In the genomic region with DNA sequence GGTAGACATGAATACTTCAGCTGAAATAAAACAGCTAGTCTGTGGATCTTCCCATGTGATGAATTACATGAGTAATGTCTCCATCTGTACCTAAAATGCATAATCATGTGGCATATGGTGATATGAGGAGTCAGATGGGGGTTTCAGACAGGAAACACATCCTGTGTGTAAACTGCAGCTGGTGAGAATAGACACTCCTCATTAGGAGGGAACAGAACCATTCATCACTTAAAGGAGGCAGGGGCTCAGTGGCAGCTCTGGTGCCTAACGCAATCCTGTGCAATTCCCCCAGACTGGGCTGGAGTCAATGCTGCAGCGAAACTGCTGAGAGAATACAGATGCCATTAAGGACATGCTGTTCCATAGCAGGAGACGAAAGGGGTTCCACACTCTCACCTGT, we compare ENCODE assay signal across 10 mouse cellular contexts.
DNase-seq lines count a peak whose midpoint lies in the region; ATAC-seq and TF ChIP-seq lines count a peak whose summit lies in the region.
"Had no signal": no experiment of that assay in that cellular context is flagged by ENCODE, and none has a peak within 500 bp of the region (broad histone marks: within the 10 kb centered on the region; RNA-seq: fewer than 3 reads in every experiment).

No protein-coding gene starts in this region.

- H3K4me2 ChIP-seq in hindbrain, embryonic 11.5 days (replicated peaks; ENCODE audit: low read depth, low read length), result no peak overlapping the region
- no peak overlapping the region for H3K4me2 ChIP-seq in CH12.LX (ENCODE audit: insufficient read depth, low read depth, poor library complexity, severe bottlenecking)
- H3K4me2 ChIP-seq in hindbrain, embryonic 15.5 days, result no peak overlapping the region
- no peak overlapping the region for H3K4me2 ChIP-seq in midbrain, embryonic 15.5 days
- H3K4me2 ChIP-seq: heart, embryonic 11.5 days had no signal

- no peak for TF ChIP-seq POLR2A in CH12.LX (IDR thresholded peaks at IDR 0.05; ENCODE audit: low read depth, low read length)
- no peak for TF ChIP-seq POLR2A in thymus, adult 2 months (IDR thresholded peaks at IDR 0.05; ENCODE audit: control insufficient read depth, extremely low read depth, insufficient read depth, low read length, poor library complexity)

- H3K9ac ChIP-seq in hindbrain, embryonic 11.5 days (ENCODE audit: low read depth, low read length), result no peak overlapping the region
- H3K9ac ChIP-seq in CH12.LX (ENCODE audit: insufficient read depth, low read depth), result no peak overlapping the region
- no peak overlapping the region for H3K9ac ChIP-seq in hindbrain, embryonic 15.5 days
- no peak overlapping the region for H3K9ac ChIP-seq in midbrain, embryonic 15.5 days

- H3K9me3 ChIP-seq in hindbrain, embryonic 11.5 days (ENCODE audit: control insufficient read depth, low read length), result no peaks in the 10 kb centered on the region
- H3K9me3 ChIP-seq in hindbrain, embryonic 10.5 days, result no peaks in the 10 kb centered on the region
- no peaks in the 10 kb centered on the region for H3K9me3 ChIP-seq in CH12.LX (replicated peaks; ENCODE audit: low read length)
- no peaks in the 10 kb centered on the region for H3K9me3 ChIP-seq in hindbrain, embryonic 15.5 days
- no peaks in the 10 kb centered on the region for H3K9me3 ChIP-seq in midbrain, embryonic 15.5 days

- WGBS in hindbrain, embryonic 11.5 days, result 57% methylated on average over 3 of the region's 3 CpGs
- 84% methylated on average over 3 of the region's 3 CpGs for WGBS in hindbrain, embryonic 10.5 days
- WGBS in hindbrain, embryonic 15.5 days, result 53% methylated on average over 3 of the region's 3 CpGs
- WGBS in thymus, adult 2 months, result 79% methylated on average over 3 of the region's 3 CpGs
- WGBS in midbrain, embryonic 15.5 days, result 72% methylated on average over 3 of the region's 3 CpGs

- H3K4me3 ChIP-seq in hindbrain, embryonic 11.5 days (ENCODE audit: low read depth, low read length), result no peak overlapping the region
- H3K4me3 ChIP-seq in hindbrain, embryonic 10.5 days, result no peak overlapping the region
- H3K4me3 ChIP-seq in CH12.LX (replicated peaks in 1 of 3; ENCODE audit: low read depth in 2 of 3, low read length in 2 of 3, poor library complexity in 1 of 3), result no peak overlapping the region
- no peak overlapping the region for H3K4me3 ChIP-seq in hindbrain, embryonic 15.5 days
- H3K4me3 ChIP-seq in thymus, adult 2 months (ENCODE audit: control insufficient read depth, insufficient read depth, low read length), result no peak overlapping the region
- H3K4me3 ChIP-seq in midbrain, embryonic 15.5 days, result no peak overlapping the region

- no peaks in the 10 kb centered on the region for H3K36me3 ChIP-seq in hindbrain, embryonic 11.5 days (ENCODE audit: control insufficient read depth, insufficient read depth, low read length)
- H3K36me3 ChIP-seq in hindbrain, embryonic 10.5 days, result no peaks in the 10 kb centered on the region
- H3K36me3 ChIP-seq in CH12.LX (replicated peaks in 1 of 2; ENCODE audit: control insufficient read depth in 1 of 2, insufficient read depth in 1 of 2, low read length in 1 of 2), result no peaks in the 10 kb centered on the region
- H3K36me3 ChIP-seq in hindbrain, embryonic 15.5 days, result no peaks in the 10 kb centered on the region
- no peaks in the 10 kb centered on the region for H3K36me3 ChIP-seq in thymus, adult 2 months (ENCODE audit: control insufficient read depth, insufficient read depth, low read length)
- no peaks in the 10 kb centered on the region for H3K36me3 ChIP-seq in midbrain, embryonic 15.5 days (replicated peaks)

- no peak for TF ChIP-seq RAD21 in CH12.LX (IDR thresholded peaks at IDR 0.05; ENCODE audit: low read depth, low read length)

- no peak for TF ChIP-seq CTCF in CH12.LX (conservative IDR thresholded peaks at IDR 0.05 in 1 of 2, IDR thresholded peaks at IDR 0.05 in 1 of 2; ENCODE audit: low read depth in 2 of 2, low read length in 2 of 2)
- no peak for TF ChIP-seq CTCF in thymus, adult 2 months (IDR thresholded peaks at IDR 0.05; ENCODE audit: borderline replicate concordance, control insufficient read depth, extremely low read depth, insufficient read depth, low read length, poor library complexity)

- H3K27me3 ChIP-seq in hindbrain, embryonic 11.5 days (ENCODE audit: control insufficient read depth, insufficient read depth, low read length), result no peaks in the 10 kb centered on the region
- H3K27me3 ChIP-seq in hindbrain, embryonic 10.5 days (ENCODE audit: insufficient read depth, poor library complexity, severe bottlenecking), result peaks cover 48% of the 10 kb centered on the region
- H3K27me3 ChIP-seq in CH12.LX (replicated peaks), result no peaks in the 10 kb centered on the region
- no peaks in the 10 kb centered on the region for H3K27me3 ChIP-seq in hindbrain, embryonic 15.5 days
- H3K27me3 ChIP-seq in thymus, adult 2 months (ENCODE audit: control insufficient read depth, insufficient read depth, low read length), result no peaks in the 10 kb centered on the region
- no peaks in the 10 kb centered on the region; the same call in 1 of the 2 replicates for H3K27me3 ChIP-seq in midbrain, embryonic 15.5 days (replicated peaks)

- TF ChIP-seq EP300 in CH12.LX (IDR thresholded peaks at IDR 0.05; ENCODE audit: low read length), result no peak

- dilution Hi-C loops in CH12.LX (cut with MboI; ENCODE audit: extremely low pct_ligation_motif_present, extremely low pct_unique_long_range_greater_than_20kb, low sequenced_read_pairs), result no loop called here

- no peak for DNase-seq in hindbrain, embryonic 11.5 days (ENCODE audit: low spot score)
- DNase-seq in hindbrain, embryonic 10.5 days (ENCODE audit: low spot score), result no peak
- peak; percentile 12 for DNase-seq in CH12.LX (ENCODE audit: extremely low read depth)
- DNase-seq in thymus, adult 2 months, result peak; percentile 18
- no peak for DNase-seq in lung, adult 18-20 months
- DNase-seq: kidney, adult 2 months had no signal

- peak; percentile 53 for ATAC-seq in hindbrain, embryonic 11.5 days (ENCODE audit: low FRiP score)
- peak; percentile 74 for ATAC-seq in hindbrain, embryonic 15.5 days (ENCODE audit: low FRiP score, low read depth)
- no peak for ATAC-seq in midbrain, embryonic 15.5 days (replicated peaks)
- ATAC-seq in granulocyte monocyte progenitor cell, adult 5-6 weeks (replicated peaks; ENCODE audit: poor library complexity, severe bottlenecking), result no peak

- in situ Hi-C loops in CH12.LX (cut with MboI; ENCODE audit: low pct_ligation_motif_present, low pct_unique_long_range_greater_than_20kb, low sequenced_read_pairs), result no loop called here

- H3K4me1 ChIP-seq in hindbrain, embryonic 11.5 days (replicated peaks; ENCODE audit: control insufficient read depth, insufficient read depth, low read length), result no peaks in the 10 kb centered on the region
- H3K4me1 ChIP-seq in hindbrain, embryonic 10.5 days (replicated peaks), result no peaks in the 10 kb centered on the region
- peaks cover 0 to 9% of the 10 kb centered on the region in 2 experiments; a peak in 2 of 4 replicates for H3K4me1 ChIP-seq in CH12.LX (ENCODE audit: control insufficient read depth in 1 of 2, insufficient read depth in 2 of 2)
- no peaks in the 10 kb centered on the region for H3K4me1 ChIP-seq in hindbrain, embryonic 15.5 days (replicated peaks)
- H3K4me1 ChIP-seq in thymus, adult 2 months (replicated peaks; ENCODE audit: control insufficient read depth, insufficient read depth, low read length), result peaks cover 7% of the 10 kb centered on the region
- no peaks in the 10 kb centered on the region for H3K4me1 ChIP-seq in midbrain, embryonic 15.5 days

- no peaks in the 10 kb centered on the region for H3K79me2 ChIP-seq in CH12.LX (replicated peaks; ENCODE audit: control insufficient read depth, extremely low read depth, insufficient read depth, poor library complexity, severe bottlenecking)

- no peak overlapping the region for H3K27ac ChIP-seq in hindbrain, embryonic 11.5 days (ENCODE audit: low read depth, low read length)
- no peak overlapping the region for H3K27ac ChIP-seq in hindbrain, embryonic 10.5 days
- no peak overlapping the region for H3K27ac ChIP-seq in CH12.LX (ENCODE audit: insufficient read depth, low read depth)
- H3K27ac ChIP-seq in hindbrain, embryonic 15.5 days (replicated peaks), result no peak overlapping the region
- H3K27ac ChIP-seq in thymus, adult 2 months (ENCODE audit: control insufficient read depth, insufficient read depth, low read length), result peak overlapping the region; percentile 21; the same call in 1 of the 2 replicates
- H3K27ac ChIP-seq in midbrain, embryonic 15.5 days, result no peak overlapping the region

TF ChIP-seq in CH12.LX, 34 proteins besides CTCF, POLR2A, EP300 and RAD21:
- TF ChIP-seq MAZ (IDR thresholded peaks at IDR 0.05; ENCODE audit: low read depth, low read length), result no peak
- TF ChIP-seq POLR2AphosphoS2 (IDR thresholded peaks at IDR 0.05; ENCODE audit: low read depth, low read length), result no peak
- TF ChIP-seq MYC (IDR thresholded peaks at IDR 0.05; ENCODE audit: low read depth, low read length), result no peak
- TF ChIP-seq TBP (conservative IDR thresholded peaks at IDR 0.05; ENCODE audit: low read depth, low read length), result no peak
- TF ChIP-seq ETS1 (conservative IDR thresholded peaks at IDR 0.05; ENCODE audit: low read depth, low read length), result no peak
- TF ChIP-seq MAX (IDR thresholded peaks at IDR 0.05; ENCODE audit: low read length), result no peak
- TF ChIP-seq IRF4 (IDR thresholded peaks at IDR 0.05; ENCODE audit: low read depth, low read length), result no peak
- no peak for TF ChIP-seq HCFC1 (IDR thresholded peaks at IDR 0.05; ENCODE audit: low read depth, low read length)
- TF ChIP-seq CHD1 (IDR thresholded peaks at IDR 0.05; ENCODE audit: low read depth, low read length), result no peak
- no peak for TF ChIP-seq JUND (conservative IDR thresholded peaks at IDR 0.05; ENCODE audit: low read depth, low read length)
- TF ChIP-seq KAT2A (IDR thresholded peaks at IDR 0.05; ENCODE audit: insufficient replicate concordance, low read length), result no peak
- no peak for TF ChIP-seq JUN (IDR thresholded peaks at IDR 0.05; ENCODE audit: insufficient read depth, low read depth, low read length)
- no peak for TF ChIP-seq E2F4 (IDR thresholded peaks at IDR 0.05; ENCODE audit: insufficient replicate concordance, low read depth, low read length)
- TF ChIP-seq BHLHE40 (IDR thresholded peaks at IDR 0.05; ENCODE audit: low read depth, low read length), result no peak
TF ChIP-seq in CH12.LX: peak in this region for 0.

Comparison
In these comparisons a context has a peak if more than half of its experiments do, and no peak if none do; other contexts are left out.
1. ATAC-seq: peak in hindbrain, embryonic 11.5 days (single experiment) and hindbrain, embryonic 15.5 days (single experiment); none in midbrain, embryonic 15.5 days (single experiment) and granulocyte monocyte progenitor cell, adult 5-6 weeks (single experiment).
2. DNase-seq: peak in CH12.LX (single experiment) and thymus, adult 2 months (single experiment); none in hindbrain, embryonic 11.5 days (single experiment), hindbrain, embryonic 10.5 days (single experiment) and lung, adult 18-20 months (0 of 2).